Mouse (Mus musculus) kidney, adult 2 months (tissue): Measurements from ENCODE around the gene Fbxl12.

Source experiments
- CTCF ChIP-seq: fragments of 200-500 bp; conservative IDR thresholded peaks from 2 replicates; pipeline ENCODE4 v1.5.1; 2011; ENCODE audit warnings: low read depth, mild to moderate bottlenecking, control low read depth, low read length, moderate library complexity, mixed read lengths; ENCODE audit not compliant: insufficient read depth, insufficient read length
- POLR2A ChIP-seq: fragments of 200-500 bp; IDR thresholded peaks from one replicate; pipeline ENCODE4 v1.6.1; 2011; ENCODE audit warnings: low read depth, low read length, control low read depth

- no peak for TF ChIP-seq CTCF
- no peak for TF ChIP-seq POLR2A
Observed at GRCm38 (mm10) chr9:20638552-20638951, 6.0 kb downstream of the Fbxl12 start.
